Mouse (Mus musculus) G1E (cell line): Measurements from ENCODE around the gene Fam166a.

Experiments used
- CTCF ChIP-seq: IDR thresholded peaks from 2 replicates; pipeline ENCODE4 v1.5.1; 2012; ENCODE audit warnings: low read depth, low read length, inconsistent platforms, mixed read lengths
- GATA1 ChIP-seq: IDR thresholded peaks from 2 replicates; pipeline ENCODE4 v1.6.1; 2012; ENCODE audit warnings: borderline replicate concordance, low read length, inconsistent platforms, mixed read lengths
- GATA2 ChIP-seq: IDR thresholded peaks from 2 replicates; pipeline ENCODE4 v1.6.1; 2012; ENCODE audit warnings: low read depth, low read length, inconsistent platforms, borderline replicate concordance
- POLR2AphosphoS5 ChIP-seq: IDR thresholded peaks from 2 replicates; pipeline ENCODE4 v1.6.1; 2012; ENCODE audit warnings: low read depth, low read length, inconsistent platforms; ENCODE audit not compliant: insufficient replicate concordance
- TAL1 ChIP-seq: conservative IDR thresholded peaks from 2 replicates; pipeline ENCODE4 v1.6.1; 2012; ENCODE audit warnings: low read depth, low read length, inconsistent platforms, mixed read lengths

- TF ChIP-seq CTCF (no peak), TAL1 (no peak), POLR2AphosphoS5 (no peak), GATA1 (no peak), GATA2 (no peak)
These were observed 20.6 kb upstream of the Fam166a start for GRCm38 (mm10) chr2:25197946-25198345.
